Mouse (Mus musculus): Measurements from ENCODE around the gene Ppat.

Gene Ppat

GRCm38 (mm10) chr5:76876106-76876758 is 75.1 kb downstream of the Ppat start:
- DNase-seq (ENCODE audit: low spot score) = no peak

GRCm38 (mm10) chr5:76869553-76869952 is 81.8 kb downstream of the Ppat start:
- DNase-seq (ENCODE audit: low spot score) = no peak

- DNase-seq (ENCODE audit: low spot score) = no peak
Measured at GRCm38 (mm10) chr5:76868693-76869286, 82.6 kb downstream of the Ppat start.

- no peak for DNase-seq (ENCODE audit: low spot score)
Measured at GRCm38 (mm10) chr5:76866819-76867218, 84.6 kb downstream of the Ppat start.

All from ovary, adult 18-20 months (tissue).